Mouse (Mus musculus) spleen, embryonic (tissue): Measurements from ENCODE around the gene Tbc1d5.

Source experiments
- CTCF ChIA-PET: fragments of 350-600 bp; sonication (Branson Sonifier 250); formaldehyde crosslinking; loops from one replicate; lab custom pipeline; 2022; lab: Charles Lee

Gene Tbc1d5

DNA sequence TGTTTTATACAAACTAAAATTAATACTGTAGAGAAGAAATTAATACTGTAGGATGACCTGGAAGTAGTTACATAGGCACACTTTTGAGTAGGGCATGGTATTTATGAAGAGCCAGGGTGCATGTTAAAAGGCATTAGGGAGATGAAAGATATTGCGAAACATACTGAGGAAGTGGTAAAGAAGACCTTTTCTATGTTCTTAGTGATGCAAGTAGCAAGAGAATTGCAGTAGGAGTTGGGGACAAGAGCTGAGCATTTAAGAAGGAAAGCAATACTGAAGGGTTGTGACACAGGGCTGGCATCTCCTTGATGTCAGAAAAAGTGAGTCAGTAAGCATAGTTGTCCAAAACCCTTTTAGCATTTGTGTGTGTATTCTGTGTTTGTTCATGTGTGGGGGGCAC, 289.7 kb downstream of the Tbc1d5 start:
- CTCF ChIA-PET, result no interaction called here

DNA sequence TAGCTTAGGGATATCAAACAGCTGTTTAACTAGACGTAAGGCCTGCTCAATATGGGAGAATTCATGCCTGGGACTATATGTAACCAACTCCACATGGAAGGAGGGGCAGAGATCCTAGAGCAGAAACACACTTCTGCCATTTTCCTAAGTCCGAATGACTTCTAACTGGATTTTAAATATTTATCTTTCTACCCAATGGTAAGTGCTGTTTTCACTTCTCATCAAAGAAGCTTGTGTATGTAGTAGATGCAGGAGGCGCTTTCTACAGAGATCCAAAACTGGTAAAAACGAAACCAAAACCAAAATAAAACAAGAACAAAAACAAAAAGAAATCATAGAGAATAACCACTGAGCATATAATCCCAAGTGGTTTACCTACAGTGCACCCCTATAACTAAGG, 299.2 kb downstream of the Tbc1d5 start:
- CTCF ChIA-PET, result no interaction called here

DNA sequence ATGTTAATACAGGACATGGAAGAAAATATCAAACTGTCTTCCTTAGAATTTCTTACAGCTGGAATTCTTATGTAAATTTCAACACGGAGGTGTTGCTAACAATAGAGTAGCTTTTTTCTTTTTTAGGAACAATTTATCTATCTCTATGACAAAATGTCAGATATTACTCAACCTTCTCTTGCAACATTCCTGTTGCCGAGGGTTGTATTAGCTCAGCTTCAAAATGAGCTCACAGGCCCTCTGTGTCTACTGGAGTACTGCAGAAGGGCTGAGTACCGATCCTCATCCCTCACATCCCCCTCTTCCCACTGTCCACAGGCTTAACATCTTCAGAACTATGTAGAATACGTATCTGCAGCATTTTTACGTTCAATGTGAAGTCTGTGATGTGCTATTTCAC, 302.7 kb downstream of the Tbc1d5 start:
- CTCF ChIA-PET, result interaction anchor here (0.9 kb wide), 1 partner anchor 883 kb away, joined by 4 read pairs; no protein-coding TSS in a partner anchor

DNA sequence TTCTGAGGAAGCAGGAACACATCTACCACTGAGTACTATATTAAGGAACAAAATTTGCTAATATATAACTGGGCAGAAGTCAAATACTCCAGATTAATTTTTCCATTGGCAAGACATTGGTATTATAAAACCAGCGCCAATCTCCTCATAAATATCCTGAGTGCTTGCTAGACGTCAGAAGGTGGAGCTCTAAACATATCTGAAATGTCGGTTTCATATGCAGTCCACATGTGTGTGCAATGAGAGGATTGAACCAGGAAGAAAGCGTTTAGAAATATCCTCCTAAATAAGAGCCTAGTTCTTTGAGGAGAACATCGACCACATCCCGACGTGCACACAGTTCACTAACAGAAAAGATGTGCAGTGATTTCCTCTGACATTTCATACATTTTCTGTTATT, 305.1 kb downstream of the Tbc1d5 start:
- CTCF ChIA-PET, result no interaction called here

- CTCF ChIA-PET, result no interaction called here
Observed at GRCm38 (mm10) chr17:50872600-50872999, 306.6 kb downstream of the Tbc1d5 start.

DNA sequence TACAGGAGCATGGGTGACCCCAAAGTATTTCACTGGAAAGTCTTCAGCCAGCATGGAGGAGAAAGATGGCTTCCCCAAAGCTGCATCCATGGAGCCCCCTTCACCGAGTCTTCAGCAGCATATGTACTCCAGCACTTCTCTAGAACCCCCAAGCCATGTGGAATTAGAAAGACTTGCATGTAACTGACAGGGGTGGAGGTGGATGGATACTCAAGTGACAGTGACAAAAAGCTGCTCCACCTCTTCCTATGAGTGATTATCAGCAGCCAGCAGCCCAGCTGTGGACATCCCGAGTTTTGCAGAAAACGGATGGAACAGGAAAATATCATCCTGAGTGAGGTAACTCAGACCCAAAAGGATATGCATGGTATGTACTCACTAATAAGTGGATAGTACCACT, 311.9 kb downstream of the Tbc1d5 start:
- CTCF ChIA-PET, result no interaction called here

DNA sequence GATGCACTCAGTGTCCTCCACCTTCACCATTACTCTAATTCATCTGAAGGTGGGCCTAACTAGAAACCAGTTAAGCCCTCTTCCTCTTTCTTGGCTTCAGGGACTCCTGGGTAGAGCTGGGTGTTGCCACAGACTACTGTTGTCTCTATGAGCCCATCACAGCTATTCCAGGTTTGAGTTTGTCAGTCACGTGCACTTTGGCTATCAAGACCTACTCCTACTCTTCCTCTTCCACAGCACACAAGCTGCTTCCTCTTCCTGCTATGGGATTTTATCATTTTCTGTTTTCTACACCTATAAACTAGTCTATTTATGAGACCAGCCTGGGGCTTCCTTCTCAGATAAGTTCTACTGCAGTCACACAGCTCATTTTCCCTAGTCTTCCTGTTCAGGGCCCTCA, 314.4 kb downstream of the Tbc1d5 start:
- CTCF ChIA-PET, result no interaction called here

GRCm38 (mm10) chr17:50853220-50853619, 325.9 kb downstream of the Tbc1d5 start:
- CTCF ChIA-PET, result interaction anchor here (0.6 kb wide), 1 partner anchor 711 kb away, joined by 3 read pairs; no protein-coding TSS in a partner anchor

GRCm38 (mm10) chr17:50851382-50851781, 327.8 kb downstream of the Tbc1d5 start:
- CTCF ChIA-PET, result no interaction called here

GRCm38 (mm10) chr17:50814089-50814488, 365.1 kb downstream of the Tbc1d5 start:
- CTCF ChIA-PET, result no interaction called here

DNA sequence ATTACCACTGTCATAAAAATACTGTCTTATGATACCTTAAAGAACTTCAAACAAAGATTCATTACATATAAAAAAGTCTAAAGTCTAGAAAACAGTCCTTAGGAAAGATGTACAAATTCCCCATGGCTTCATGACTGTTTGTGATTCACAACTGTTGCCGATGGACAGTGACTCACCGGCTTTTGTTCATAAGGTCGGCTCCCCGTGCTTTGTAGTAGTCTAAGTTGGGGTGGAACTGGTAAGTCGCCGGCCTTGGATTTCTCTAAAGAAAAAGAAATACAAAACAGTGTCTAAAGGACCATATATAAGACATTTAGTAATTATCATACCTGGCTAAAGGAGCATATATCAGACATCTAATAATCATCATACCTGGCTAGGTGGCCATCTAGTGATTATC, 365.6 kb downstream of the Tbc1d5 start:
- CTCF ChIA-PET, result no interaction called here

GRCm38 (mm10) chr17:50805631-50806030, 373.5 kb downstream of the Tbc1d5 start:
- CTCF ChIA-PET, result no interaction called here

GRCm38 (mm10) chr17:50803234-50803633, 375.9 kb downstream of the Tbc1d5 start:
- CTCF ChIA-PET, result no interaction called here

- CTCF ChIA-PET, result no interaction called here
Observed at GRCm38 (mm10) chr17:50802380-50802779, 376.8 kb downstream of the Tbc1d5 start.

DNA sequence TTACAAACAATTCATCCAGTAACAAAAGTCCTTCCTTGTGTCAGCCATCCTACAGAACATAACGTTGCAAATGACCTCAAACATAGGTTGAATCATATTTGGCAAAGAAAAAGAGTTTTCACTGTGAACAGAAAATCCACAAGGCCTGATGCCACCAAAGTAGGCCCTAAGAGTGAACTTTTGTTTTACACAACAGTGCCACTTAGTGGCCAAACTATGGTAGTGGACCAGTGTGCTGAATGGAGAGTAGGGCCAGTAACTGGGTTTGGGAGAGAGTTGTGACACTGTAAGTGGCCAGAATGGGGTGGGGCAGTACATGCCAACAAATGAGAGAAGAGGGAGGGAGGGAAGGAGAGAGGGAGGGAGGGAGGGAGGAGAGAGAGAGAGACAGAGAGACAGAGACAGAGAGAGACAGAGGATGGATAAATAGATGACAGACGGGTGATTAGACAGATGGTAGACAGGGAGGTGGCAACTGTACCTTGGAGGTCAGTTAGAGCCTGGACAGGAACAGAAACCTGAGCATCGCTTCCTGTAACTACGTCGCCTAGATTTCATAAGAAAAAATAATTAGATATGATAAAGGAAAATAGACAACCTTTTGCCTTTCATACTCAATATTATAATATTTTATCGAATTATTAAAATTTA, 383.6 kb downstream of the Tbc1d5 start:
- CTCF ChIA-PET, result interaction anchor here (0.6 to 0.7 kb wide), 3 partner anchors 55 to 135 kb away, joined by 3 to 9 read pairs (median 5); no protein-coding TSS in a partner anchor

GRCm38 (mm10) chr17:50791671-50792070, 387.5 kb downstream of the Tbc1d5 start:
- CTCF ChIA-PET, result interaction anchor here (0.6 kb wide), 2 partner anchors 273 to 859 kb away, joined by 3 to 4 read pairs; no protein-coding TSS in a partner anchor

GRCm38 (mm10) chr17:50788835-50789234, 390.3 kb downstream of the Tbc1d5 start:
- CTCF ChIA-PET, result no interaction called here

DNA sequence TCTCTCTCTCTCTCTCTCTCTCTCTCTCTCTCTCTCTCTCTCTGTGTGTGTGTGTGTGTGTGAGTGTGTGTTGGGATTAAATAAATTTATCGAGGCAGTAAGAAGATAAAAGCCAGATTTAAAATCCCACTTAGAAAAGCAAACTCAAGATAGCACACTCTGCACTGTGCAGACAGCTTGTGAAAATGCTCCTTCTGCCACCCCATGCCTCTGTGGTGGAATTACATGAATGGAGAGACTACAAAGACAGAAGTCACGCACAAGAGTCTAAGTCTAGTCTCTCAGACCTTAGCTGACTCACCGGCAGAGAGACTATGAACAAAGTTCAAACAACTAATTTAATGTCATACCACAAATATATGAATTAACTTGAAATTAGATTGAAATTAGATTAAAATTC, 403.9 kb downstream of the Tbc1d5 start:
- CTCF ChIA-PET, result no interaction called here

- CTCF ChIA-PET, result interaction anchor here (0.7 kb wide), 2 partner anchors 248 to 482 kb away, joined by 3 to 8 read pairs; no protein-coding TSS in a partner anchor
Observed at GRCm38 (mm10) chr17:50764387-50764786, 414.8 kb downstream of the Tbc1d5 start.

- CTCF ChIA-PET, result no interaction called here
Observed at GRCm38 (mm10) chr17:50763407-50763806, 415.7 kb downstream of the Tbc1d5 start.

DNA sequence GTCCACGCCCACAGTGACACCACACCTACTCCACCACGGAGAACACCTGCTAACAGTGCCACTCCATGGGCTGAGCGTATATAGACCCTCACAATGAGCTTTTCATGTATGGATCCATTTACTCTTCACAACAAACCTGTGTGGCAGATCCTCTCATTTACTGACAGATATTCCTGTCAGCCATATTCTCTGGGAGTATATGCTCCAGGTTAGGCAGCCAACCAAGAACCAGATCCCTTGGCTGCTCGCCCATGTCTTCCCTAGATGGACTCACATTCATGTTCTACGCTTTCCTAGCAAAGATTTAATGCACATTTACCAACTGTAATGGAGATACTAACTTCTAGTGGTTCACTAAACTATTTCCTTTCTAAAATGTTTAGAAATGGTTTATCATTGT, 416.9 kb downstream of the Tbc1d5 start:
- CTCF ChIA-PET, result no interaction called here

DNA sequence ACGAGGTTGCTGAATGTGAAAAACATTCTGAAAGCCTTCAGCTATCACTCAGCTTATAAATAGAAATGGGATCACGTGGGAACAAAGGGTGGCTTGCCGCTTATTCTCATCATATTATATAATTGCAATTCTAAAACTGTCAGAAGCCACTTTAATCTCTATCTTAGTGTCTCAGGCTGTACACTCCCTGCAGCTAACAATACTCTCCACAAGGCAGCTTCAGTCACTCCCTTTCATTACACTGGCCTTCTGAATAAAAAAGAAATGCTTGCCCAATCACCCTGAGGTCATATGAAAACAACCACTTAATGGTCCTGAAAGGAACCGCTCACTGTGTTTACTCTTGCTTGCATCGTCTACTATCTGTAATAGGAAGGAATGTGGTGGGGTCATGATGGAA, 418.1 kb downstream of the Tbc1d5 start:
- CTCF ChIA-PET, result no interaction called here

GRCm38 (mm10) chr17:50753356-50754138, 425.6 kb downstream of the Tbc1d5 start:
- CTCF ChIA-PET, result no interaction called here
